Mouse (Mus musculus): ENCODE data around the gene Fbxl20.
"Not testable (repeated sequence)": the region's sequence is repeated elsewhere in the genome, so short reads cannot be mapped to it uniquely, and the experiment has no call there.

GRCm38 (mm10) chr11:98182149-98182548 is 31.9 kb upstream of the Fbxl20 start:
- TF ChIP-seq CTCF (IDR thresholded peaks at IDR 0.05; ENCODE audit: low read depth, low read length); POLR2A (IDR thresholded peaks at IDR 0.05; ENCODE audit: insufficient read depth, low read length): not testable (repeated sequence)

Measured in ES-Bruce4 (cell line).